Mouse (Mus musculus) megakaryocyte progenitor cell, adult 5-6 weeks (primary cell): ENCODE measurements at regions not wholly inside any gene's neighbourhood (a gene's known extent, or its start where the extent isn't known, plus 50 kb on each side); places are given as distances from the start of the nearest gene placed in this dataset.
A peak's percentile ranks its signal among the peaks of the same experiment; 100 is the strongest.
"Not testable (repeated sequence)": the region's sequence is repeated elsewhere in the genome, so short reads cannot be mapped to it uniquely, and the experiment has no call there.

Experiments
- ATAC-seq: replicated peaks from 2 replicates; pipeline ENCODE4 v1.8.0; 2016; ENCODE audit warnings: mild to moderate bottlenecking, moderate TSS enrichment, inconsistent platforms; ENCODE audit not compliant: poor library complexity

GRCm38 (mm10) chr10:117500457-117501108 is 120.8 kb upstream of the Cpsf6 start:
- ATAC-seq: no peak

DNA sequence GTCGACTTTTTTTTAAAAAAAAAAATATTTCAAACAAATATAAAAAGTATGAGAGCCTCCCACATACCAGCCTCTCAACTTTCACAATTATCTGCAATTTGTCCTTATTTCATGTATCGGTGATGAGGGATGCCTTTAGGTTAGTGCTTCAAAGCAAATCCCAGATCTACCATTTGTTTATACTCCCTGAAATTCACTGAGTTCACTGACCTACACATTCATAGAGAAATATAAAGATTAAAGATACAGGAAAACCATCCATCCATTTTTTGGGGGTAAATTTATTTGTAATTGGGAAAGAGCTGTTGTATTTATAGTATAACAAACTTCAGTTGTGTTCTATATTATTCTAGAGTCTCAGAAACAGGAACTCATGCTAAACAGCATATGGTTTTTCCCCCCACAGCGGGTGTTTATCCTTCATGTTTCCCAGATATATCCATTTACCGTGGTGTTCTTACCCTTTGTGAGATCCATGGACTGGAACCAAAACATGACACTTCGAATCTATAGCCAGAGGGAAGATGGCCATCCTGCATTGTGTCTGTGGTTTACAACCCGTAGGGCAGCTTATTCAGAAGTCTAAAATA is 120.1 kb upstream of the Cpsf6 start:
- no peak for ATAC-seq

DNA sequence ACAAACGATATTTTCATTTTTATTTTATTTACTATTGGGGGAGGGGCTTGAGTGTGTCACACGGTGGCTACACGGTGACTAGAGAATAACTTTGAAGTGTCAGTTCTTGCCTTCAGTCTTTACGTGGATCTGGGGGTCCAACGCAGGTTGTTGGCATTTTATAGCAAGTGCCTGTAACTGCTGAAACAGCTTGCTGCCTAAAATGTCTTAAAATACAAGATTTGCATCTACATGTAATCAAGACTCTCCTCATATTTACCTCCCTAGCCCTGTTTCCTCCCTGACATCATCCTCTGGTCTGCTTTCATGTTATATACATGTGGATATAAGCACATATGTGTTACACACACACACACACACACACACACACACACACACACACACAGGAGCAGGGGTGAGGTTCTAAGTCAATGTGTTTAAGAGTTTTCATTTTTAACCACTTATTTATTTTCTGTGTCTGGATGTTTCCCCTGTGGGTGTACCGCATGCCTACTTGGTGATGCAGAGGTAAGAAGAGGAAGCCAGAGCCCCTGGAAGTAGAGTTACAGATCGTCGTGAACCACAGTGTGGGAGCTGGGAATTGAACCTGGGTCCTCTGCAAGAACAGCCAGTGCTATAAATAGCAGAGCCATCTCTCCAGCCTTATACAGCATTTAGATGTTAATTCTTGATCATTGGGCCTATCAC is 119.5 kb upstream of the Cpsf6 start:
- no peak for ATAC-seq

DNA sequence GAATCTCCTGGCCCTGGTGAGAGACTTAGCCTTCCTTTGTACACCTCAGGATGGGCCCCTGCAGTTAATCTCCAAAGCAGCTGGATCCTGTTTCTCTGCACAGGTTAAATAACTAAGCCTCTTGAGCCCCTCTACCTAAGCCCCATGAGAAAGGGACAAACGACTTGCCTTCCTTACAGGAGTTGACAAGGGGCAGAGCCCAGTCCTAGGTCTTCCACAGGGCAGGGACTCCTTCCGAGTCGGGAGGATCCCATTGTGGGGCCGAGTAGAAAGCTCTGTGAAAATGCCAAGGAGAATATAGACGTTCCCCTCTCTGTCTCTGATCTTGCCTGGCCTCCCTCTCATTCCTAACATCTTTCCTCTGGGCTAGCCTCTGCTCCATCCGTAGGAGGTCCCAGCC is 118.7 kb upstream of the Cpsf6 start:
- no peak for ATAC-seq

GRCm38 (mm10) chr10:117497565-117498256 is 117.9 kb upstream of the Cpsf6 start:
- ATAC-seq: no peak

DNA sequence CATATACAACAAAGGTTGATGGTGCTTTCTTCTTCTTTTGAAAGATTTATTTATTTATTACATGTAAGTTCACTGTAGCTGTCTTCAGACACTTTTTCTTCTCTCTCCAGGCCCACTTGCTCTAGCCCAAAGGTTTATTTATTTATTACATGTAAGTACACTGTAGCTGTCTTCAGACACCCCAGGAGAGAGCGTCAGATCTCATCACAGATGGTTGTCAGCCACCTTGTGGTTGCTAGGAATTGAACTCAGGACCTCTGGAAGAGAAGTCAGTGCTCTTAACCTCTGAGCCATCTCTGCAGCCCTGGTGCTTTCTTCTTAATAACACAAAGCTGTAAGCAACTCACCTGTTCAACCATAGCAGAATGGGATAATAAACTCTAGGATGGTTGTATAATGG is 117.3 kb upstream of the Cpsf6 start:
- not testable (repeated sequence) for ATAC-seq

- no peak for ATAC-seq
Observed at GRCm38 (mm10) chr10:117496064-117497011, 116.5 kb upstream of the Cpsf6 start.

GRCm38 (mm10) chr10:117494171-117494701 is 114.4 kb upstream of the Cpsf6 start:
- ATAC-seq: peak; percentile 37

DNA sequence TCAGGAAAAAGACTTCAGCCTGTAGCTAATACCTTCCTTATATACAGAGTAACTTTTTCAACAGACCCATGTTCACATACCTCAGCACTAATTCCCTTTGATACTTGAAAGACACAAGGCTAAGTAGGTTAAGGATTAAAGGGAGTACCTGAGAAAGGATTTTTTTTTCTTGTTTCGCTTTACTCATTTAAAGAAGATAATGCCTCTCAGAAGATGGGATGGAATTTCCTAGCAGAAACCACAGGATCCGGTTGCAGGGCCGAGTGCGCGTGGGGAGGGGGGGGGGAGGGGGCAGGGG is 114.0 kb upstream of the Cpsf6 start:
- ATAC-seq: no peak

GRCm38 (mm10) chr10:117493091-117493823 is 113.4 kb upstream of the Cpsf6 start:
- ATAC-seq: no peak

DNA sequence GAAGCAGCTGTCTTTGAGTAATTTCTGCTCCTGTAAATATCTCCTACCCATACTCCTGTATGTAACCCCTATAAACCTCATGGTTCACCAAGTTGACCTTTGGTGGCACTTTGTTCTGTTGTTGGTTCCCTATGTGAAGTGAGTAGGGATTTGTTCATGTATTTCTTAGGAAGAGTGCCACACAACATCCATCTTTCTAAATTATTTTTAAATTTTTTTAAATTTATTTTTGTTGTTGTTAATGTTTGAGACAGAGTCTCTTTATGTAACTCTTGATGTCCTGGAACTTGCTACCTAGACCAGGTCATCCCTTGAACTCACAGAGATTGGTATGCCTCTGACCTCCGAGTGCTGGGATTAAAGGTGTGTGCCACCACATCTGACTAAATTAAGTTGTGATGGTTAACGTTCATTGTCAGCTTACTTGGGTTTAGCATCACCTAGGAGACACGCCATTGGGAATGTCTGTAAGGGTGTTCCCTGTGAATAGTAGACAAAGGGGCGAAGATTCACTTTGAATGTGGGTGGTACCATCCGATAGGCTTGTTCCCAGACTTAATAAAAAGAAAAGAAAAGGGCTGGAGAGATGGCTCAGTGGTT is 112.7 kb upstream of the Cpsf6 start:
- ATAC-seq: no peak

DNA sequence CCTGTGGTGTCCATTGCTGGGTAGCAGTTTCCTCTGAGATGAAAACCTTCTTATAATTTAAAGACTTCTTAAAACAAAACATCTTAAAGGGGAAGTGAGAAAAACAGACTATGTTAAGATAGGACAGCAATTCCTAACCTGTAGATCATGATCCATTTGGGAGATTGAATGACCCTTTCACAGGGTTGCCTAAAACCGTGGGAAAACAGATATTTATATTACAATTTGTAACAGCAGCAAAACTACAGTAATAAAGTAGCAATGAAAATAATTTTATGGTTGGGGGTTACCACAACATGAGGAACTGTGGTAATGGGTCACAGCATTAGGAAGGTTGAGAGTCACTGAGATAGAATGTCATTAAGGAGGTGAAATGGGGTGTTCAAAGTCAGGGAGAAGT is 111.9 kb upstream of the Cpsf6 start:
- no peak for ATAC-seq

GRCm38 (mm10) chr10:117490851-117491595 is 111.2 kb upstream of the Cpsf6 start:
- no peak for ATAC-seq

DNA sequence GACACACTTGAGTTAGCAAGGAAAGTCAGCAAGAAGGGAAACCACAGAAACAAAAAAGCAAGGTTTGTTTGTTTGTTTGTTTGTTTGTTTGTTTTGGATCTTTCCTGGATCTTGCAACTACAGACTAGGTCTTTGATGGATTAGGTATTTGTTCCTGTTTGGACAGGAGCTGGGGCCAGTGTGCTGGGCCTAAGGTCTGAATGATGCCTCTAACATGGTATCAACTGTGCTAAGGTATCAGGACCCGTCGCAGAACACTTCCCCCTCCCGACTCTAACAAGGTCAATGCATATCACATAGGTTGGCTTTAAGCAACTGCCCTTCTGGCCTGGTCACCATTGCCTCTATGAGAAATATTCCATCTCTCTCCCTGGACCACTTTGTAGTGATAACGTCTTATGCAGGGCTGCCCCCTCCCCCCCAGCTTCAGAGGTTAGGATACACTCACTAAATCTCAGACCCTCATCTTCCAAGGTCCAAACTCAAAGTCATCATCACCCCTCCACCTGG is 103.3 kb upstream of the Cpsf6 start:
- ATAC-seq: no peak

DNA sequence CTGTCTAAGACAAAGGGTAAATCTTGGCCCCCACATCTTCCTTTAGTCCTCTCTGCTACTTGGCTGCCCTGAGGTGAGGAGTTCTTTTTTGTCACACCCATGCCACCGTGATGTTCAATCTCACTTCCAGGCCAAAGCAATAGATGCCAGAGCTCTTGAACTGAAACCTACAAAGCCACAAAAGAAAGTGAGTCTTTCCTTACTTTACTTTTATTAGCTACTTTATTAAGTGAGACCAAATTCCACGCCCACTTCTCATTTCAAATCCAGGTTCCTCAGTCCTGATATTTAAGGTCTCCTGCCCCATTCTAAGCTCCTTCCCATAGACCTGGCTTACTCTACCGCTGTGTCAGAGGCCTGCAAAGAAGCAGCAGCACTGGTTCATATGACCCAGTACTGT is 102.5 kb upstream of the Cpsf6 start:
- no peak for ATAC-seq

GRCm38 (mm10) chr10:117481341-117481990 is 101.7 kb upstream of the Cpsf6 start:
- ATAC-seq: no peak

DNA sequence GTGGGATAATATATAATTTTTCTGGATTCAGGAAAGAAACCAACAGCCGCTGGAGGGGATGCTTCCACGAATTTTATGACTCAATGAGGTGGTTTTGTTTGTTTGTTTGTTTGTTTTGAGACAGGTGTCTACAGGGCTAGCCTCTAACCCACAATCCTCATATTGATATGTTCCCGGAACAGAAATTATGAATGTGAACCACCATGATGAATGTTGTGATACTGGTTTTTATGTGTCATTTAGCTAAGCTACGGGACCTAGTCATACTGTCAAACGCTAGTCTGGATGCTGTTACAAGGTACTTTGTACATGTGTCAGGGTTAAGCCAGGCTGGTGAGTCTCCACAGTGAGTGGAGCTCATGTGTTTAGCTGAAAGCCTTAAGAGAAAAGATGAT is 100.6 kb upstream of the Cpsf6 start:
- no peak for ATAC-seq
